ENCODE assay signal across 9 mouse cellular contexts in the genomic region with DNA sequence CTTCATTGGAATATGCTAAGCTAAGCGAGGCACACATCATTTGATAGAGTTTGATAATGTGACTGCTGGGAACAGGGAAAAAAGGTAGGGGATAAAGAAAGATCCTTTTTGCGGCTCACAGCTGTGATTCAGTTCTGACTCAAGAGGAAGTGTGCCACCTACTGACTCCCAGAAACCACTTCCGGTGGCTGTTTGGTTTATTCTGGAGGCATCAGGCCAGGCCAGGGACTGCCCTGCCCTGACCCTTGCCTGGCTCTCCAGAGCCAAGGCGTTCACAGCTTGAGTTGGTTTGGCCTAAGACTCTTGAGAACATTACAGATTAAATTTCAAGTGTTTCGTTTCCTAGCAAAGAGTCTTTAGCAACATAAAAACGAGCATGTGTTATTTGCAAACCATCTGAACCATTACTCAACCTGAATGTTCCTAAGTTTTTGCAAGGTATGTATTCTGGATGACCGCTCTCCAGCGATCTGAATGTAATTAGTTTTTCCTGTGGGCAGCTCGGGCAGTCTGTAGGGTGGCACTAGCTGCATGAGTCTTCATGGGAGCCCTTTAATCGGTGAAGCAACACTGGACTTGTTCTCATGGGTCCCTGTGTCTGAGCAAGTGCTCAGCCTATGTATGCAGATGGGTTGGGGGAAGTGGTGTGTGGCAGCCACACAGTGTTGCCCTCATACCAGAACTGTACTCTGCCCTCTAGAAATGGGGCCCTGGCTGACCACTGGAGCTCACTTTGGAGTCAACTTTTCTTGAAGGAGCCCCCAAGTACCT. TPM values are rescaled to one million over a fixed set of nuclear protein-coding genes. Genes with fewer than 3 reads are reported as not detected.
DNase-seq lines count a peak whose midpoint lies in the region; ATAC-seq and TF ChIP-seq lines count a peak whose summit lies in the region.
"Had no signal": no experiment of that assay in that cellular context is flagged by ENCODE, and none has a peak within 500 bp of the region (broad histone marks: within the 10 kb centered on the region; RNA-seq: fewer than 3 reads in every experiment).

No protein-coding gene starts in this region.

- H3K27ac ChIP-seq in liver, adult 2 months (replicated peaks; ENCODE audit: insufficient read depth, low read depth, low read length), result peak overlapping the region; percentile 33
- no peak overlapping the region for H3K27ac ChIP-seq in liver, embryonic 12.5 days
- H3K27ac ChIP-seq in kidney, embryonic 14.5 days (ENCODE audit: low read depth, low read length), result no peak overlapping the region
- peak overlapping the region; percentile 78 for H3K27ac ChIP-seq in macrophage
- H3K27ac ChIP-seq in midbrain, embryonic 15.5 days, result no peak overlapping the region
- H3K27ac ChIP-seq: limb, embryonic 15.5 days had no signal

- no peaks in the 10 kb centered on the region for H3K27me3 ChIP-seq in liver, adult 2 months (ENCODE audit: control insufficient read depth, insufficient read depth, low read length)
- H3K27me3 ChIP-seq in liver, embryonic 12.5 days (replicated peaks), result no peaks in the 10 kb centered on the region; the same call in 1 of the 2 replicates
- no peaks in the 10 kb centered on the region for H3K27me3 ChIP-seq in kidney, embryonic 14.5 days (ENCODE audit: control insufficient read depth, insufficient read depth, low read length)
- H3K27me3 ChIP-seq in midbrain, embryonic 15.5 days (replicated peaks), result no peaks in the 10 kb centered on the region
- H3K27me3 ChIP-seq: limb, embryonic 15.5 days had no signal

- ATAC-seq in liver, embryonic 12.5 days, result no peak
- ATAC-seq in kidney, embryonic 14.5 days (ENCODE audit: low FRiP score, low TSS enrichment), result peak; percentile 43; the same call in 1 of the 2 replicates
- no peak for ATAC-seq in midbrain, embryonic 15.5 days (replicated peaks)

- H3K79me2 ChIP-seq in liver, adult 2 months (ENCODE audit: control insufficient read depth, insufficient read depth, low read length), result no peaks in the 10 kb centered on the region
- H3K79me2 ChIP-seq in macrophage (ENCODE audit: inconsistent target), result no peaks in the 10 kb centered on the region

- no peak overlapping the region for H3K4me3 ChIP-seq in liver, adult 2 months (ENCODE audit: insufficient read depth, low read depth, low read length)
- H3K4me3 ChIP-seq in liver, embryonic 12.5 days, result no peak overlapping the region
- no peak overlapping the region for H3K4me3 ChIP-seq in kidney, embryonic 14.5 days (ENCODE audit: low read length)
- no peak overlapping the region for H3K4me3 ChIP-seq in macrophage (ENCODE audit: inconsistent target)
- H3K4me3 ChIP-seq in midbrain, embryonic 15.5 days, result no peak overlapping the region
- H3K4me3 ChIP-seq: limb, embryonic 15.5 days had no signal

- peak; percentile 75 for DNase-seq in liver, adult 2 months (ENCODE audit: extremely low read depth, low read depth, low spot score)
- DNase-seq in NIH3T3 (ENCODE audit: low read depth), result peak; percentile 91
- DNase-seq in gastrocnemius, adult 8-10 months (ENCODE audit: low spot score in 2 of 2), result peak; percentile 77 to 79
- DNase-seq in thymus, postnatal 36 days, result peak; percentile 5 to 31

- TF ChIP-seq POLR2A in liver, adult 2 months (IDR thresholded peaks at IDR 0.05; ENCODE audit: extremely low read depth, insufficient read depth, low read length), result no peak

- H3K36me3 ChIP-seq in liver, adult 2 months (ENCODE audit: control insufficient read depth, insufficient read depth, low read length), result no peaks in the 10 kb centered on the region
- H3K36me3 ChIP-seq in liver, embryonic 12.5 days, result no peaks in the 10 kb centered on the region
- H3K36me3 ChIP-seq in kidney, embryonic 14.5 days (ENCODE audit: control insufficient read depth, insufficient read depth, low read length), result no peaks in the 10 kb centered on the region
- H3K36me3 ChIP-seq in macrophage (ENCODE audit: inconsistent target), result no peaks in the 10 kb centered on the region
- H3K36me3 ChIP-seq in midbrain, embryonic 15.5 days (replicated peaks), result no peaks in the 10 kb centered on the region
- H3K36me3 ChIP-seq: limb, embryonic 15.5 days had no signal

- H3K9me3 ChIP-seq in liver, embryonic 12.5 days (replicated peaks), result no peaks in the 10 kb centered on the region
- no peaks in the 10 kb centered on the region for H3K9me3 ChIP-seq in kidney, embryonic 14.5 days (ENCODE audit: control insufficient read depth, low read length)
- H3K9me3 ChIP-seq in midbrain, embryonic 15.5 days, result no peaks in the 10 kb centered on the region
- H3K9me3 ChIP-seq: limb, embryonic 15.5 days had no signal

- TF ChIP-seq CTCF in liver, adult 2 months (IDR thresholded peaks at IDR 0.05; ENCODE audit: low read depth, low read length), result 0 out of 2 replicates have a peak, but pooled peaks have one; percentile 31

- H3K4me2 ChIP-seq in liver, embryonic 12.5 days, result no peak overlapping the region
- H3K4me2 ChIP-seq in kidney, embryonic 14.5 days (replicated peaks; ENCODE audit: low read depth, low read length), result no peak overlapping the region
- H3K4me2 ChIP-seq in midbrain, embryonic 15.5 days, result no peak overlapping the region
- H3K4me2 ChIP-seq: limb, embryonic 15.5 days had no signal

- peaks cover 13% of the 10 kb centered on the region for H3K4me1 ChIP-seq in liver, adult 2 months (ENCODE audit: control insufficient read depth, insufficient read depth, low read length)
- H3K4me1 ChIP-seq in liver, embryonic 12.5 days, result no peaks in the 10 kb centered on the region
- no peaks in the 10 kb centered on the region for H3K4me1 ChIP-seq in kidney, embryonic 14.5 days (ENCODE audit: control insufficient read depth, insufficient read depth, low read length)
- no peaks in the 10 kb centered on the region for H3K4me1 ChIP-seq in midbrain, embryonic 15.5 days

- 60% methylated on average over 10 of the region's 10 CpGs for WGBS in liver, adult 2 months
- 43% methylated on average over 10 of the region's 10 CpGs for WGBS in liver, embryonic 12.5 days (ENCODE audit: insufficient replicate concordance)
- 55% methylated on average over 10 of the region's 10 CpGs for WGBS in kidney, embryonic 14.5 days
- 22% methylated on average over 10 of the region's 10 CpGs for WGBS in macrophage (ENCODE audit: missing documents)
- WGBS in midbrain, embryonic 15.5 days, result 73% methylated on average over 10 of the region's 10 CpGs

- H3K9ac ChIP-seq in liver, adult 2 months (ENCODE audit: low read depth, low read length), result no peak overlapping the region
- no peak overlapping the region for H3K9ac ChIP-seq in liver, embryonic 12.5 days
- no peak overlapping the region for H3K9ac ChIP-seq in kidney, embryonic 14.5 days (ENCODE audit: low read depth, low read length)
- H3K9ac ChIP-seq in midbrain, embryonic 15.5 days, result no peak overlapping the region
- H3K9ac ChIP-seq: limb, embryonic 15.5 days had no signal

RNA-seq across cellular contexts. Expression of gene Arrdc3, which starts 57.9 kb away (rescaled TPM):
- total RNA-seq in liver, adult 2 months (2014; rRNA removed), result 318 and 336 TPM in 2 replicates
- 68.9 and 87.1 TPM in 2 replicates for polyA plus RNA-seq in liver, adult 2 months (2012; rRNA removed)
- 18.8 and 21.5 TPM in 2 replicates for polyA plus RNA-seq in liver, embryonic 12.5 days (2016; fragmentation: Nextera tagmentation; extraction: Ambion mirVana)
- 10 to 100 TPM; 27.5 to 39.1 (median 29.0) TPM for total RNA-seq in gastrocnemius, adult 8-10 months (2022)
- 26.8 and 61.4 TPM in 2 replicates for polyA plus RNA-seq in kidney, embryonic 14.5 days (2014; fragmentation: Nextera tagmentation; extraction: Ambion mirVana)
- 100 to 1,000 TPM in 12 of 26 experiments, 10 to 100 TPM in 11, 1 to 10 TPM in 3; 8.0 to 378 (median 60.0) TPM for total RNA-seq in macrophage (2018; cell fraction: chromatin; rRNA removed)
- 100 to 1,000 TPM in 11 of 26 experiments, 10 to 100 TPM in 13, 1 to 10 TPM in 2; 7.1 to 154 (median 91.5) TPM for total RNA-seq in macrophage (2018; cell fraction: cytosol; rRNA removed)
- 100 to 1,000 TPM in 9 of 26 experiments, 10 to 100 TPM in 15, 1 to 10 TPM in 2; 4.7 to 381 (median 49.8) TPM for total RNA-seq in macrophage (2018; cell fraction: nucleus; rRNA removed)
- 43.8 to 78.6 TPM (median 54.2 TPM) in 3 replicates for polyA plus RNA-seq in macrophage (2018)
- 47.6 and 57.8 TPM in 2 replicates for polyA plus RNA-seq in midbrain, embryonic 15.5 days (2015; fragmentation: Nextera tagmentation; extraction: Ambion mirVana)

Comparison
In these comparisons a context has a peak if more than half of its experiments do, and no peak if none do; other contexts are left out.
1. H3K27ac ChIP-seq: peak in liver, adult 2 months (single experiment) and macrophage (single experiment); none in liver, embryonic 12.5 days (single experiment), kidney, embryonic 14.5 days (single experiment) and midbrain, embryonic 15.5 days (single experiment).
2. DNase-seq: peak in every context shown above with its lines; median percentile 91 in NIH3T3; 78 in gastrocnemius, adult 8-10 months; 75 in liver, adult 2 months; 18 in thymus, postnatal 36 days.